Mouse (Mus musculus): ENCODE measurements around the gene Chil4. TPM values are rescaled to one million over a fixed set of nuclear protein-coding genes. Genes with fewer than 3 reads are reported as not detected.
A peak's percentile ranks its signal among the peaks of the same experiment; 100 is the strongest.
"Not testable (repeated sequence)": the region's sequence is repeated elsewhere in the genome, so short reads cannot be mapped to it uniquely, and the experiment has no call there.

Chil4 gene
- polyA plus RNA-seq, 1 experiment from 2014 or later: not detected

DNA sequence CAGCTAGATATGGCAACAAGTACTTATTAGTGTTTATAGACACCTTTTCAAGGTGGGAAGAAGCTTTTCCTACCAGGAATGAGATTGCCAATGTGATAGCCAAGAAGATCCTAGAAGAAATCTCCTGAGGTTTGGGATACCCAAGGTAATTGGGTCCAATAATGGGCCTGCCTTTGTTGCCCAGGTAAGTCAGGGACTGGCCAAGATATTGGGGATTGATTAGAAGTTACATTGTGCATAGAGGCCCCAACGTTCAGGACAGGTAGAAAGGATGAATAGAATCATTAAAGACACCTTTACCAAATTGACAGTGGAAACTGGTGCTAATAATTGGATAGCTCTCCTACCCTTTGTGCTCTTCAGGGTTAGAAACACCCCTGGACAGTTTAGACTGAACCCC lies 21.3 kb downstream of the Chil4 start:
- not testable (repeated sequence) for ATAC-seq (ENCODE audit: low FRiP score); H3K36me3 ChIP-seq; H3K4me2 ChIP-seq (replicated peaks); H3K4me1 ChIP-seq; H3K4me3 ChIP-seq; H3K27me3 ChIP-seq; H3K9ac ChIP-seq; H3K27ac ChIP-seq
- 0 out of 2 replicates have a peak, but pooled peaks cover 21% of the 10 kb centered on the region for H3K9me3 ChIP-seq (replicated peaks)
- 62% methylated on average over 1 of the region's 1 CpGs for WGBS

DNA sequence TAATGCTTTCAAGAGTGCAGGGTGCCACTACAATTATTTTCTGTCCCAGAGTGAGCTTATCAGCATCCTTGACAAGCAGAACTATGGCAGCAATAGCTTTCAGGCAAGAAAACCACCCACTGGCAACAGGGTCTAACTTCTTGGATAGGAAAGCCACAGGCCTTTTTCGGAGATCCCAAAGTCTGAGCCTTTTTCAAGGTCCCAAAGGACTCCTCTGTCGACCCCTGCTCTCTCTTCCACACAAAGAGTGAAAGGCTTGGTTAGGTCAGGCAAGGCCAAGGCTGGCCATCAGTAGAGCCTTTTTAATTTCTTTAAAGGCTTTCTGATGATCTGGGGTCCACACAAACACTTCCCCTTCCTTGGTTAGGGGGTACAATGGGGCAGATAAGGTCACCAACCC lies 22.1 kb downstream of the Chil4 start:
- H3K27ac ChIP-seq; H3K4me1 ChIP-seq; H3K9ac ChIP-seq; H3K4me3 ChIP-seq; H3K4me2 ChIP-seq (replicated peaks); H3K27me3 ChIP-seq; ATAC-seq (ENCODE audit: low FRiP score); H3K36me3 ChIP-seq: not testable (repeated sequence)
- H3K9me3 ChIP-seq (replicated peaks): 0 out of 2 replicates have a peak, but pooled peaks cover 21% of the 10 kb centered on the region
- 77% methylated on average over 2 of the region's 2 CpGs for WGBS

DNA sequence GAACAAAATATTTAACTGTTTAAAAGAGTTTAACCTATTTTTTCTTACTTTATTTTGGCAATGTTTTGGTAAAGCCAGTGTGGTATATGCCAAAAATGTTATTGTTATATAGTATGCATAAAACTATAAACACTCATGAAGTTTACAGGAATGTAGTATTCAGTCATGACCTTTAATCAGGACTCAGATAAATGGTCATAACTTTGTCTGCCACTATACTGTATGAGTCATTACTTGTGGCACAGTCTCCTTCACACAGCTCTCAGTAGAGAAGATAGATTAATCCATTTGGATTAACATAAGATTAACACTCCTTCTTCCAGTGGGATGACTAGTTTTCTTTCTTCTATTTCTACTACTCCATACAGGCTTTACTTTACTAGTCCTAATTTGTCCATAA lies 23.0 kb downstream of the Chil4 start:
- no peak for ATAC-seq (ENCODE audit: low FRiP score)
- H3K9ac ChIP-seq: no peak overlapping the region
- H3K9me3 ChIP-seq (replicated peaks): 0 out of 2 replicates have a peak, but pooled peaks cover 21% of the 10 kb centered on the region
- H3K4me1 ChIP-seq: no peaks in the 10 kb centered on the region
- H3K27me3 ChIP-seq: no peaks in the 10 kb centered on the region
- no peak overlapping the region for H3K4me3 ChIP-seq
- no peaks in the 10 kb centered on the region for H3K36me3 ChIP-seq
- no peak overlapping the region for H3K27ac ChIP-seq
- H3K4me2 ChIP-seq (replicated peaks): no peak overlapping the region

DNA sequence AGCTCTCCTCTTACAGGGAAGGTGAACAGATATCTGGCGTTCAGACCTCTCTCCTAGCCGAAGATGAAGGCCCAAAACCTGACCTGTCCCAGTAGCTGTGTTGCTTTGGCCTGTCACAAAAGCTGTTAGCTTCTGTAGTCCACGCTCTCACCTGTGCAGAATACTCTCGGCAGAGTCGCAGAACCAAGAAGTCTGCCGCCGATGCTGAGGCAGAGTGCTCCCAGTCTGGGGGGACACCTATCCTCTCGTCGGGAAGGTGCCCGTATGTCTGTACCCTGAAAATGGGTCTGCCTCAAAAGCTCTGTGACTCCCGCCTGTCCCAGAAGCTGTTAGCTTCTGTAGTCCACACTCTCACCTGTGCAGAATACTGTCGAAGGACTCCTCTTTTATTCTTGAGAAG lies 23.8 kb downstream of the Chil4 start:
- Histone ChIP-seq H3K4me3 (no peak overlapping the region), H3K36me3 (no peaks in the 10 kb centered on the region), H3K4me2 (replicated peaks) (no peak overlapping the region), H3K9ac (no peak overlapping the region), H3K27me3 (no peaks in the 10 kb centered on the region), H3K4me1 (no peaks in the 10 kb centered on the region), H3K9me3 (replicated peaks) (0 out of 2 replicates have a peak, but pooled peaks cover 21% of the 10 kb centered on the region), H3K27ac (no peak overlapping the region)
- 93% methylated on average over 12 of the region's 12 CpGs for WGBS
- no peak for ATAC-seq (ENCODE audit: low FRiP score)

DNA sequence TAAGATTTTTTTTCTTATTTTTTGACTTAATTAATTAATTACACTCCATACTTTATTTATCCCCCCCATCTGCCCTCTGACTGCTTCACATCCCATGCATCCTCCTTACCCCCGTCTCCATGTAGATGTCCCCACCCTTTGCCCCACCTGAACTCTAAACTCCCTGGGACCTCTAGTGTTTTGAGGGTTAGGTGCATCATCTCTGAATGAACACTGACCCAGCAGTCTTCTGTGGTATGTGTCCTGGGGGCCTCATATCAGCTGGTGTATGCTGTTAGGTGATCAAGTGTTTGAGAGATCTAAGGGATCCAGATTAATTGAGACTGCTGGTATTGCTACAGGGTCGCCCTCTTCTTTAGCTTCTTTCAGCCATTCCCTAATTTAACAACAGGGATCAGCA lies 31.3 kb downstream of the Chil4 start:
- Histone ChIP-seq H3K9ac (no peak overlapping the region), H3K27ac (no peak overlapping the region), H3K4me3 (no peak overlapping the region), H3K36me3 (no peaks in the 10 kb centered on the region), H3K4me1 (no peaks in the 10 kb centered on the region), H3K9me3 (replicated peaks) (peaks cover 8% of the 10 kb centered on the region), H3K27me3 (no peaks in the 10 kb centered on the region), H3K4me2 (replicated peaks) (no peak overlapping the region)
- WGBS: 81% methylated on average over 2 of the region's 2 CpGs
- ATAC-seq (ENCODE audit: low FRiP score): peak; percentile 54; the same call in 1 of the 2 replicates

DNA sequence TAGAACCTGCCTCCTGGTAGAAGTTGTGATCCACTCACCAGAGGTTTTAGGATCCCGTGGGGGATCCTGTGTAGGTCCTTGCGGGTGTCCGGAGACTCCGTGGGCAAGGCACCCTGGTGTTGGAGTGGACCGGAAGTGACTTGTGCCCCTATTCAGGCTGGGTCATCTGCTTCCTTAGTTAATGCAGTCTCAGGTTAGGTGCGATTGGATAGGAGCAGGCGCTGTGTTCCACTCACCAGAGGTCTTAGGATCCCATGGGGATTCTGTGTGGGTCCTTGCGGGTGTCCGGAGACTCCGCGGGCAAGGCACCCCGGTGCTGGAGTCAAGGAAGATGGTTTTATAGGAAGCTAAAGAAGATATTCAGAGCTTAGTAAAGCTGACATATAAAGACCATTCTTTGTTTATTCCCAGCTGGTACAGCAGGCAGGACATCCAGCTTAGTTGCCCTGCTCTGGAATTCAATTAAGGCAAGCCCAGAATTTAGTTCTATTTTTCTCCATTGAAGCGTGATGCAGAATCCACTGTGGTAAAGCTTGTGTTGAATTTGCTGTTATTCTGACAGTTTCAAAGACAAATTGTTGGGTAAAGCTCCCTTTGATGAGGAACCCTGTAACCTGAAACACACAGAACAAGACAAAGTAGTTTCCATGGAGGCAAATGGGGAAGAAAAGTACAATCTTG lies 41.7 kb downstream of the Chil4 start:
- no peak overlapping the region for H3K4me2 ChIP-seq (replicated peaks)
- peak; percentile 38; the same call in 1 of the 2 replicates for ATAC-seq (ENCODE audit: low FRiP score)
- H3K4me3 ChIP-seq: no peak overlapping the region
- H3K27ac ChIP-seq: no peak overlapping the region
- WGBS: 84% methylated on average over 13 of the region's 13 CpGs
- no peaks in the 10 kb centered on the region for H3K27me3 ChIP-seq
- no peaks in the 10 kb centered on the region for H3K36me3 ChIP-seq
- no peaks in the 10 kb centered on the region for H3K4me1 ChIP-seq
- peaks cover 5% of the 10 kb centered on the region; the same call in 1 of the 2 replicates for H3K9me3 ChIP-seq (replicated peaks)
- no peak overlapping the region for H3K9ac ChIP-seq

DNA sequence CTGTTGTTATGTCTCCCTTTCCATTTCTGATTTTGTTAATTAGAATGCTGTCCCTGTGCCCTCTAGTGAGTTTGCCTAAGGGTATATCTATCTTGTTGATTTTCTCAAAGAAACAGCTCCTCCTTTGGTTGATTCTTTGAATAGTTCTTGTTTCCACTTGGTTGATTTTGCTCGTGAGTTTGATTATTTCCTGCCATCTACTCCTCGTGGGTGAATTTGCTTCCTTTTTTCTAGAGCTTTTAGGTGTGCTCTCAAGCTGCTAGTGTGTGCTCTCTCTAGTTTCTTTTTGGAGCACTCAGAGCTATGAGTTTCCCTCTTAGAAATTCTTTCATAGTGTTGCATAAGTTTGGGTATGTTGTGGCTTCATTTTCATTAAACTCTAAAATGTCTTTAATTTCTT lies 44.3 kb downstream of the Chil4 start:
- ATAC-seq (ENCODE audit: low FRiP score); H3K9ac ChIP-seq; H3K27me3 ChIP-seq; H3K27ac ChIP-seq; H3K9me3 ChIP-seq (replicated peaks); H3K4me2 ChIP-seq (replicated peaks); H3K4me1 ChIP-seq; H3K36me3 ChIP-seq; H3K4me3 ChIP-seq: not testable (repeated sequence)
- WGBS: 58% methylated on average over 2 of the region's 2 CpGs

DNA sequence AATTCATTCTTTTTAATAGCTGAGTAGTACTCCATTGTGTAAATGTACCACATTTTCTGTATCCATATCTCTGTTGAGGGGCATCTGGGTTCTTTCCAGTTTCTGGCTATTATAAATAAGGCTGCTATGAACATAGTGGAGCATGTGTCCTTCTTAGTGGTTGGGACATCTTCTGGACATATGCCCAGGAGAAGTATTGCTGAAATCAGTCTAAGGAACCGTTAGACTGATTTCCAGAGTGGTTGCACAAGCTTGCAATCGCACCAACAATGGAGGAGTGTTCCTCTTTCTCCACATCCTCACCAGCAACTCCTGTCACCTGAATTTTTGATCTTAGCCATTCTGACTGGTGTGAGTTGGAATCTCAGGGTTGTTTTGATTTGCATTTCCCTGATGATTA lies 46.8 kb downstream of the Chil4 start:
- not testable (repeated sequence) for H3K4me3 ChIP-seq; H3K27ac ChIP-seq; H3K9me3 ChIP-seq (replicated peaks); H3K4me1 ChIP-seq; H3K27me3 ChIP-seq; H3K36me3 ChIP-seq; H3K9ac ChIP-seq; H3K4me2 ChIP-seq (replicated peaks); ATAC-seq (ENCODE audit: low FRiP score)
- WGBS: 72% methylated on average over 2 of the region's 2 CpGs

DNA sequence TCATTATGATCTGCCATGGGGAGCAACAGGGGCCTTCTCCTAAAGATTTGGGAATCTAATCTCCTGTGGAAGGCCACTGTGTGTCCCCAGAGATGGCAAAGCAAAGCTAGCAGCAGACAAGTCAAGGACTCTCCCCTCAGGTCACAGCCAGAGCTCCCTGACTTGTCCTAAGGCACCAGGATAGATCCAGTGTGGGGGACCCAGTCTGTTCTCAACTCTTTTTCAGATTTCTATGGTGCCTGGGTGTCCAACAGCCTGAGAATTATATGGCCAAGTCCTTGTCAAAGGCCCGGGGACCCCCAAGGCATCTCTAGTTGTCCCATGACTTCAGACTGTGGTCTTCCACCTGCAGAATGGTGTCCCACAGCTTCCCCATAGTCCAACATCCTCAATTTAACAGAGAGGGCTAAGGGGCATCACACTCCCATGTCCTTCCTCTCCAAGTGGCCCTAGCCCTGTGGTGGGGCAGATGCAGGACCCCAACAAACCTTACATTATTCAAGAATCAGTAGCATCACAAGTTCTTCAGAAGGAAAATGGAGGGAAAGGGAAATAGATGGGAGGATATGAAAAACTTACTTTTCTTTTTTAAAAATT lies 48.1 kb downstream of the Chil4 start:
- Histone ChIP-seq H3K27me3 (no peaks in the 10 kb centered on the region), H3K9ac (no peak overlapping the region), H3K4me1 (no peaks in the 10 kb centered on the region), H3K4me2 (replicated peaks) (no peak overlapping the region), H3K4me3 (no peak overlapping the region), H3K9me3 (replicated peaks) (0 out of 2 replicates have a peak, but pooled peaks cover 4% of the 10 kb centered on the region), H3K27ac (no peak overlapping the region), H3K36me3 (no peaks in the 10 kb centered on the region)
- ATAC-seq (ENCODE audit: low FRiP score): peak; percentile 54
- 77% methylated on average over 1 of the region's 1 CpGs for WGBS

DNA sequence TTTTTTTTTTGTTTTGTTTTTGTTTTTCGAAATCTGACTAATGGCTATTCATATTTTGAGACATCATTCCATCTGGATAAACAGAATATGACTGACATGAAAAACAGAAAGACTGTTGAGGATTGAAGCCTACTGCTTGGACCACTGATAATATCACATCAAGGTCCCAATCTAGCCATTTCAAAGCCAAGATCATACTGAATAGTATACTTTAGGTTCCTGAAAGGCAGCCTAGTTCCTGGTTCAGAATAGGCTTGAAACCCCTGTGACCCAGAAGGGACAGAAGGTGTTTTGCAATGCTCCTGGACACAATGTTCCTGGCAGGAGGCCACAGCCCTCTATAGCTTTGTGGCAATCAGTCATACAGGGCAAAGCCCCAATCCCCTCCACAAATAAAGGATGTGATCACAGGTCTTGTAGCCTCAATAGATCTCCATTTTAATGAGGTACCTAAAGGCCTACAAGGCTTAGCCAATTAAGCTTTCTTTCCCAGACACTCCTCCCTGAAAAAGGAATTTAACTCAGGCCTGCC lies 48.7 kb downstream of the Chil4 start:
- no peak overlapping the region for H3K9ac ChIP-seq
- no peak overlapping the region for H3K4me3 ChIP-seq
- H3K36me3 ChIP-seq: no peaks in the 10 kb centered on the region
- no peak overlapping the region for H3K4me2 ChIP-seq (replicated peaks)
- H3K27me3 ChIP-seq: no peaks in the 10 kb centered on the region
- no peaks in the 10 kb centered on the region for H3K4me1 ChIP-seq
- 0 out of 2 replicates have a peak, but pooled peaks cover 4% of the 10 kb centered on the region for H3K9me3 ChIP-seq (replicated peaks)
- 67% methylated on average over 1 of the region's 1 CpGs for WGBS
- 0 out of 2 replicates have a peak, but pooled peaks have one; percentile 38 for ATAC-seq (ENCODE audit: low FRiP score)
- H3K27ac ChIP-seq: no peak overlapping the region

DNA sequence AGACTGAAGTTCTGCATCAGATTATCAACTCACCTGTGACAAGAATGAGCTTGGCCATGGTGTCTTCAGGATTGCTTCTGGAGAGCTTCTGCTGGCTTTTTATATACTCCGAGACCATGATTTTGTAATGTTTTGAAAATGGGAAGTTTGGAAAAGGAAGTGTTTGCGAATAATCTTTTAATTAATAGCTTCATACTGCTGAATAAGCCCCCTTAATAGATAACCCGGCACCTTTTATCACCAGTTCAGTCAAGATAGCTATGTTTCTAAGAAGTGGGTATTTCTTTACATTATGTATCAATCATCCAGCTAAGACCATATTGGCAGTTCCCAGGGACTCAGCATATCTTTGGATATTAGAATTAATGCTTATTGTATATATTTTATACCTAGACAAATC lies 51.8 kb downstream of the Chil4 start, which contains the start of gene Chil3:
Gene Chil3 (minus strand): TSS at position 101 of the 400 bp plus-strand sequence.
- no peak within 1 kb of the TSS for H3K4me2 ChIP-seq (replicated peaks)
- H3K27me3 ChIP-seq: no peaks in the 10 kb centered on the region
- H3K9ac ChIP-seq: no peak within 1 kb of the TSS
- 0 out of 2 replicates have a peak, but pooled peaks cover 4% of the 10 kb centered on the region for H3K9me3 ChIP-seq (replicated peaks)
- no peaks in the 10 kb centered on the region for H3K36me3 ChIP-seq
- no peak within 1 kb of the TSS for H3K27ac ChIP-seq
- H3K4me3 ChIP-seq: no peak within 1 kb of the TSS
- H3K4me1 ChIP-seq: no peaks in the 10 kb centered on the region
- ATAC-seq (ENCODE audit: low FRiP score): no peak
- 86% methylated on average over 3 of the region's 3 CpGs for WGBS

DNA sequence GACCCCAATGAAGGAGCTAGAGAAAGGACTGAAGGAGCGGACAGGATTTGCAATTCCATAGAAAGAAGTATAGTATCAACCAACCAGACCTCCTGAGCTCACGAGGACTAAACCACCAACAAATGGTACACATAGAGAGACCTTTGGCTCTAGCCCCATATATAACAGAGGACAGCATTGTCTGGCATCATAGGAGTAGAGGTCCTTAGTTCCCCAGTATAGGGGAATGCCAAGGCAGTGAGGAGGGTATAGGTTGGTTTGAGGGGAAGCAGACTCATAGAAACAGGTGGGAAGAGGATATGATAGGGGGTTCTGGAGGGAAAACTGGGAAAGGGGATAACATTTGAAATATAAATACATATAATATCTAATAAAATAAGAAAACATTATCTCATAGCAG lies 64.9 kb downstream of the Chil4 start:
- H3K27ac ChIP-seq: no peak overlapping the region
- H3K9me3 ChIP-seq (replicated peaks): peaks cover 2% of the 10 kb centered on the region; the same call in 1 of the 2 replicates
- no peak overlapping the region for H3K4me3 ChIP-seq
- no peaks in the 10 kb centered on the region for H3K36me3 ChIP-seq
- no peaks in the 10 kb centered on the region for H3K27me3 ChIP-seq
- H3K4me2 ChIP-seq (replicated peaks): no peak overlapping the region
- no peaks in the 10 kb centered on the region for H3K4me1 ChIP-seq
- no peak overlapping the region for H3K9ac ChIP-seq
- WGBS: 87% methylated on average over 2 of the region's 2 CpGs
- ATAC-seq (ENCODE audit: low FRiP score): no peak

All from hindbrain, embryonic 12.5 days (tissue).